Mouse (Mus musculus) lung, adult 18-20 months (tissue): ENCODE results near the gene Kcnip1.

ENCODE experiments used
- DNase-seq, 2 experiments: peaks; one replicate each; pipeline ENCODE4 v3.0.0; 2022; ENCODE audit warnings: mixed read lengths in 2 of 2

Kcnip1 gene

GRCm38 (mm10) chr11:33980146-33980545 is 12.8 kb downstream of the Kcnip1 start:
- DNase-seq: no peak

- no peak for DNase-seq
Measured at GRCm38 (mm10) chr11:33975121-33975520, 17.8 kb downstream of the Kcnip1 start.

- DNase-seq: no peak
Measured at GRCm38 (mm10) chr11:33974341-33975040, 18.5 kb downstream of the Kcnip1 start.

GRCm38 (mm10) chr11:33972114-33972513 is 20.8 kb downstream of the Kcnip1 start:
- no peak for DNase-seq

GRCm38 (mm10) chr11:33969199-33969598 is 23.8 kb downstream of the Kcnip1 start:
- no peak for DNase-seq

- no peak for DNase-seq
Measured at GRCm38 (mm10) chr11:33967708-33968107, 25.2 kb downstream of the Kcnip1 start.

- DNase-seq: no peak
Measured at GRCm38 (mm10) chr11:33965380-33965779, 27.6 kb downstream of the Kcnip1 start.

GRCm38 (mm10) chr11:33962688-33963407 is 30.1 kb downstream of the Kcnip1 start, which contains the start of gene Kcnmb1:
Kcnmb1 (plus strand) TSS chr11:33963013.
- no peak for DNase-seq

- no peak for DNase-seq
Measured at GRCm38 (mm10) chr11:33962178-33962577, 30.8 kb downstream of the Kcnip1 start.

- DNase-seq: peak in 1 of 2 experiments; percentile 15
Measured at GRCm38 (mm10) chr11:33958713-33959112, 34.2 kb downstream of the Kcnip1 start.

- no peak for DNase-seq
Measured at GRCm38 (mm10) chr11:33957595-33957994, 35.4 kb downstream of the Kcnip1 start.

- no peak for DNase-seq
Measured at GRCm38 (mm10) chr11:33956623-33957022, 36.3 kb downstream of the Kcnip1 start.

GRCm38 (mm10) chr11:33955982-33956381 is 37.0 kb downstream of the Kcnip1 start:
- DNase-seq: no peak

GRCm38 (mm10) chr11:33951684-33952625 is 41.0 kb downstream of the Kcnip1 start:
- DNase-seq: peak; percentile 22 to 29

- no peak for DNase-seq
Measured at GRCm38 (mm10) chr11:33951155-33951554, 41.8 kb downstream of the Kcnip1 start.

- no peak for DNase-seq
Measured at GRCm38 (mm10) chr11:33946501-33946900, 46.5 kb downstream of the Kcnip1 start.

- no peak for DNase-seq
Measured at GRCm38 (mm10) chr11:33944786-33945328, 48.1 kb downstream of the Kcnip1 start.

GRCm38 (mm10) chr11:33944067-33944785 is 48.7 kb downstream of the Kcnip1 start:
- DNase-seq: no peak

GRCm38 (mm10) chr11:33943565-33943964 is 49.4 kb downstream of the Kcnip1 start:
- DNase-seq: no peak

GRCm38 (mm10) chr11:33939456-33940113 is 53.4 kb downstream of the Kcnip1 start:
- DNase-seq: no peak

- no peak for DNase-seq
Measured at GRCm38 (mm10) chr11:33938561-33939274, 54.2 kb downstream of the Kcnip1 start.
